Mouse (Mus musculus) thymus, adult 2 months (tissue): Measurements from ENCODE around the gene Tns4.

ENCODE experiments used
- CTCF ChIP-seq: fragments of 200-500 bp; IDR thresholded peaks from 2 replicates; pipeline ENCODE4 v1.5.1; 2012; ENCODE audit warnings: mild to moderate bottlenecking, control low read depth, low read length, moderate library complexity, borderline replicate concordance; ENCODE audit not compliant: control insufficient read depth, poor library complexity, insufficient read depth; ENCODE audit errors: extremely low read depth
- POLR2A ChIP-seq: fragments of 200-500 bp; IDR thresholded peaks from 2 replicates; pipeline ENCODE4 v1.6.1; 2012; ENCODE audit warnings: mild to moderate bottlenecking, low read length, control low read depth, moderate library complexity; ENCODE audit not compliant: control insufficient read depth, poor library complexity, insufficient read depth; ENCODE audit errors: extremely low read depth

DNA sequence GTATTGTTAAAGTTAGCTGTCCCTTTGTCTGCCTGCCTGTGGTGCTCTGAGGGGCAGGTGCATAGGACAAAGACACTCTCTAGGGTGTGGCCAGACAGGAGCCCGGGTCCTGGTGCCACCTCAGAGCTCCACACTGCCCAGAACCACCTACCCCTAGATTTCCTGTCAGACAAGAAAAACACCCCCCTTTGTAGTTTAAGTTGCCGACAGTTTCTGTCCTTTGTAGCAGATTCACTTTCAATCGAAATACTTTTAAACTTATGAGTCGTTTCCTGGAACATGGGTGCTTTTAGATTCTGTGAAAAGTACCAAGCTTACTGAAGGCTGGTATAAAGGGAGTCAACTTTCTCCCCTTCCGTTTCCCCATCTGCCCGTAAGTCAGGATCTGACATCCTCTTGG, 26.8 kb upstream of the Tns4 start:
- TF ChIP-seq CTCF (no peak), POLR2A (no peak)
